Mouse (Mus musculus): ENCODE results near the gene Lsamp. TPM values are rescaled to one million over a fixed set of nuclear protein-coding genes. Genes with fewer than 3 reads are reported as not detected.

Gene Lsamp
- total and polyA plus RNA-seq, 2 experiments from 2014 or later: 0.61 to 0.95 TPM

GRCm38 (mm10) chr16:41417363-41417762 is 1433.2 kb downstream of the Lsamp start:
- H3K9ac ChIP-seq (replicated peaks; ENCODE audit: low read depth, low read length): no peak overlapping the region
- no peak for ATAC-seq (ENCODE audit: insufficient read depth, low read depth)
- no peaks in the 10 kb centered on the region for H3K27me3 ChIP-seq (ENCODE audit: control insufficient read depth, insufficient read depth, low read length)
- H3K36me3 ChIP-seq (replicated peaks; ENCODE audit: control insufficient read depth, insufficient read depth, low read length): no peaks in the 10 kb centered on the region
- no peaks in the 10 kb centered on the region for H3K9me3 ChIP-seq (replicated peaks; ENCODE audit: control insufficient read depth, low read length)
- no peak for DNase-seq (ENCODE audit: low spot score)
- 70% methylated on average over 5 of the region's 5 CpGs for WGBS
- TF ChIP-seq CTCF (IDR thresholded peaks at IDR 0.05; ENCODE audit: low read depth): peak; percentile 14; the same call in 1 of the 2 replicates
- TF ChIP-seq EP300 (IDR thresholded peaks at IDR 0.05; ENCODE audit: low read depth): no peak
- H3K4me3 ChIP-seq (ENCODE audit: low read depth, low read length): no peak overlapping the region
- H3K4me1 ChIP-seq (ENCODE audit: control insufficient read depth, insufficient read depth): no peaks in the 10 kb centered on the region
- H3K4me2 ChIP-seq (ENCODE audit: low read depth, low read length): no peak overlapping the region
- no peak overlapping the region for H3K27ac ChIP-seq (ENCODE audit: low read depth)

- Histone ChIP-seq H3K4me2 (ENCODE audit: low read depth, low read length) (no peak overlapping the region), H3K27me3 (ENCODE audit: control insufficient read depth, insufficient read depth, low read length) (no peaks in the 10 kb centered on the region), H3K4me1 (ENCODE audit: control insufficient read depth, insufficient read depth) (no peaks in the 10 kb centered on the region), H3K9me3 (replicated peaks; ENCODE audit: control insufficient read depth, low read length) (no peaks in the 10 kb centered on the region), H3K9ac (replicated peaks; ENCODE audit: low read depth, low read length) (no peak overlapping the region), H3K4me3 (ENCODE audit: low read depth, low read length) (no peak overlapping the region), H3K27ac (ENCODE audit: low read depth) (no peak overlapping the region), H3K36me3 (replicated peaks; ENCODE audit: control insufficient read depth, insufficient read depth, low read length) (no peaks in the 10 kb centered on the region)
- ATAC-seq (ENCODE audit: insufficient read depth, low read depth): no peak; the same call in 1 of the 2 replicates
- DNase-seq (ENCODE audit: low spot score): peak; percentile 10
- TF ChIP-seq EP300 (IDR thresholded peaks at IDR 0.05; ENCODE audit: low read depth) (no peak), CTCF (IDR thresholded peaks at IDR 0.05; ENCODE audit: low read depth) (no peak)
- WGBS: 21% methylated on average over 2 of the region's 2 CpGs
These were observed 1483.2 kb downstream of the Lsamp start for GRCm38 (mm10) chr16:41467391-41467790.

GRCm38 (mm10) chr16:41478694-41479093 is 1494.5 kb downstream of the Lsamp start:
- WGBS: 64% methylated on average over 5 of the region's 5 CpGs
- Histone ChIP-seq H3K4me3 (ENCODE audit: low read depth, low read length) (no peak overlapping the region), H3K4me2 (ENCODE audit: low read depth, low read length) (no peak overlapping the region), H3K9me3 (replicated peaks; ENCODE audit: control insufficient read depth, low read length) (no peaks in the 10 kb centered on the region), H3K4me1 (ENCODE audit: control insufficient read depth, insufficient read depth) (no peaks in the 10 kb centered on the region), H3K9ac (replicated peaks; ENCODE audit: low read depth, low read length) (no peak overlapping the region), H3K27me3 (ENCODE audit: control insufficient read depth, insufficient read depth, low read length) (no peaks in the 10 kb centered on the region), H3K36me3 (replicated peaks; ENCODE audit: control insufficient read depth, insufficient read depth, low read length) (no peaks in the 10 kb centered on the region), H3K27ac (ENCODE audit: low read depth) (no peak overlapping the region)
- TF ChIP-seq EP300 (IDR thresholded peaks at IDR 0.05; ENCODE audit: low read depth): no peak
- TF ChIP-seq CTCF (IDR thresholded peaks at IDR 0.05; ENCODE audit: low read depth): no peak
- no peak for DNase-seq (ENCODE audit: low spot score)
- ATAC-seq (ENCODE audit: insufficient read depth, low read depth): no peak

- no peaks in the 10 kb centered on the region for H3K9me3 ChIP-seq (replicated peaks; ENCODE audit: control insufficient read depth, low read length)
- H3K4me3 ChIP-seq (ENCODE audit: low read depth, low read length): no peak overlapping the region
- TF ChIP-seq CTCF (IDR thresholded peaks at IDR 0.05; ENCODE audit: low read depth): no peak
- no peak for TF ChIP-seq EP300 (IDR thresholded peaks at IDR 0.05; ENCODE audit: low read depth)
- ATAC-seq (ENCODE audit: insufficient read depth, low read depth) (no peak), DNase-seq (ENCODE audit: low spot score) (no peak)
- no peaks in the 10 kb centered on the region for H3K36me3 ChIP-seq (replicated peaks; ENCODE audit: control insufficient read depth, insufficient read depth, low read length)
- no peak overlapping the region for H3K27ac ChIP-seq (ENCODE audit: low read depth)
- H3K27me3 ChIP-seq (ENCODE audit: control insufficient read depth, insufficient read depth, low read length): no peaks in the 10 kb centered on the region
- H3K9ac ChIP-seq (replicated peaks; ENCODE audit: low read depth, low read length): no peak overlapping the region
- H3K4me2 ChIP-seq (ENCODE audit: low read depth, low read length): no peak overlapping the region
- H3K4me1 ChIP-seq (ENCODE audit: control insufficient read depth, insufficient read depth): no peaks in the 10 kb centered on the region
- 49% methylated on average over 1 of the region's 1 CpGs for WGBS
These were observed 1497.7 kb downstream of the Lsamp start for GRCm38 (mm10) chr16:41481832-41482231.

- H3K9ac ChIP-seq (replicated peaks; ENCODE audit: low read depth, low read length): no peak overlapping the region
- no peaks in the 10 kb centered on the region for H3K36me3 ChIP-seq (replicated peaks; ENCODE audit: control insufficient read depth, insufficient read depth, low read length)
- H3K27me3 ChIP-seq (ENCODE audit: control insufficient read depth, insufficient read depth, low read length): no peaks in the 10 kb centered on the region
- H3K4me3 ChIP-seq (ENCODE audit: low read depth, low read length): no peak overlapping the region
- no peak for TF ChIP-seq EP300 (IDR thresholded peaks at IDR 0.05; ENCODE audit: low read depth)
- H3K4me2 ChIP-seq (ENCODE audit: low read depth, low read length): no peak overlapping the region
- H3K27ac ChIP-seq (ENCODE audit: low read depth): no peak overlapping the region
- no peak for DNase-seq (ENCODE audit: low spot score)
- ATAC-seq (ENCODE audit: insufficient read depth, low read depth): no peak
- H3K4me1 ChIP-seq (ENCODE audit: control insufficient read depth, insufficient read depth): no peaks in the 10 kb centered on the region
- WGBS: 57% methylated on average over 6 of the region's 6 CpGs
- no peaks in the 10 kb centered on the region for H3K9me3 ChIP-seq (replicated peaks; ENCODE audit: control insufficient read depth, low read length)
These were observed 1526.9 kb downstream of the Lsamp start for GRCm38 (mm10) chr16:41510915-41511552.

- 51% methylated on average over 4 of the region's 4 CpGs for WGBS
- TF ChIP-seq CTCF (IDR thresholded peaks at IDR 0.05; ENCODE audit: low read depth): no peak
- no peak for TF ChIP-seq EP300 (IDR thresholded peaks at IDR 0.05; ENCODE audit: low read depth)
- Histone ChIP-seq H3K9ac (replicated peaks; ENCODE audit: low read depth, low read length) (no peak overlapping the region), H3K4me2 (ENCODE audit: low read depth, low read length) (no peak overlapping the region), H3K27me3 (ENCODE audit: control insufficient read depth, insufficient read depth, low read length) (no peaks in the 10 kb centered on the region), H3K36me3 (replicated peaks; ENCODE audit: control insufficient read depth, insufficient read depth, low read length) (no peaks in the 10 kb centered on the region), H3K4me1 (ENCODE audit: control insufficient read depth, insufficient read depth) (no peaks in the 10 kb centered on the region), H3K4me3 (ENCODE audit: low read depth, low read length) (no peak overlapping the region), H3K9me3 (replicated peaks; ENCODE audit: control insufficient read depth, low read length) (no peaks in the 10 kb centered on the region), H3K27ac (ENCODE audit: low read depth) (no peak overlapping the region)
- ATAC-seq (ENCODE audit: insufficient read depth, low read depth) (no peak), DNase-seq (ENCODE audit: low spot score) (no peak)
These were observed 1537.4 kb downstream of the Lsamp start for GRCm38 (mm10) chr16:41521566-41521965.
